Mouse (Mus musculus) hindbrain, embryonic 10.5 days (tissue): Measurements from ENCODE around the gene Mthfd1l. TPM values are rescaled to one million over a fixed set of nuclear protein-coding genes. Genes with fewer than 3 reads are reported as not detected.

Source experiments
- DNase-seq: peaks from one replicate; pipeline ENCODE4 v3.0.0-alpha.2; 2017; ENCODE audit warnings: low spot score
- H3K27ac ChIP-seq: fragments of 300-500 bp; sonication (generic); 2 replicates; pipeline ENCODE4 v1.5.1; 2016; ENCODE audit warnings: mild to moderate bottlenecking, moderate library complexity
- H3K27me3 ChIP-seq: fragments of 300-500 bp; sonication (generic); 2 replicates; pipeline ENCODE4 v1.6.1; 2016; ENCODE audit warnings: mild to moderate bottlenecking; ENCODE audit not compliant: poor library complexity, insufficient read depth, severe bottlenecking
- H3K36me3 ChIP-seq: fragments of 300-500 bp; sonication (generic); 2 replicates; pipeline ENCODE4 v1.6.1; 2016; ENCODE audit warnings: mild to moderate bottlenecking, moderate library complexity
- H3K4me1 ChIP-seq: fragments of 300-500 bp; sonication (generic); replicated peaks from 2 replicates; pipeline ENCODE4 v1.6.1; 2016; ENCODE audit warnings: mild to moderate bottlenecking
- H3K4me3 ChIP-seq: fragments of 300-500 bp; sonication (generic); 2 replicates; pipeline ENCODE4 v1.5.1; 2016; ENCODE audit warnings: mild to moderate bottlenecking, moderate library complexity
- H3K9me3 ChIP-seq: fragments of 300-500 bp; sonication (generic); 2 replicates; pipeline ENCODE4 v1.6.1; 2016; ENCODE audit warnings: mild to moderate bottlenecking, moderate library complexity
- WGBS: fragments of 180-500 bp; shearing (Covaris S2); methylation state at CpG from one replicate; pipeline ENCODE4 v1.1.7; 2016; 5-methylcytosine and 5-hydroxymethylcytosine counted together
- polyA plus RNA-seq: library from polyadenylated mRNA; unstranded; fragments of >200 nt; fragmentation: Nextera tagmentation; extraction: Ambion mirVana; gene quantifications from 2 replicates; pipeline ENCODE4 v1.2.1, GENCODE M21; 2016

Gene Mthfd1l
- polyA plus RNA-seq, 1 experiment from 2014 or later: 14.0 TPM

- no peak overlapping the region for H3K27ac ChIP-seq
- peaks cover 21% of the 10 kb centered on the region for H3K4me1 ChIP-seq
- WGBS: 68% methylated on average over 1 of the region's 1 CpGs
- no peak overlapping the region for H3K4me3 ChIP-seq
- no peaks in the 10 kb centered on the region for H3K27me3 ChIP-seq
- no peak for DNase-seq
- 0 out of 2 replicates have a peak, but pooled peaks cover 3% of the 10 kb centered on the region for H3K36me3 ChIP-seq
- H3K9me3 ChIP-seq: no peaks in the 10 kb centered on the region
Measured at GRCm38 (mm10) chr10:4124148-4124547, 151.2 kb downstream of the Mthfd1l start.

- H3K27ac ChIP-seq: no peak overlapping the region
- 84% methylated on average over 7 of the region's 7 CpGs for WGBS
Measured at GRCm38 (mm10) chr10:4125232-4125631, 152.3 kb downstream of the Mthfd1l start.

GRCm38 (mm10) chr10:4126335-4127012 lies 153.6 kb downstream of the Mthfd1l start:
- H3K4me1 ChIP-seq: peaks cover 24% of the 10 kb centered on the region
- 0 out of 2 replicates have a peak, but pooled peaks cover 3% of the 10 kb centered on the region for H3K36me3 ChIP-seq
- no peak for DNase-seq
- H3K27me3 ChIP-seq: no peaks in the 10 kb centered on the region
- peak overlapping the region; percentile 60 for H3K27ac ChIP-seq
- H3K9me3 ChIP-seq: no peaks in the 10 kb centered on the region
- H3K4me3 ChIP-seq: no peak overlapping the region
- 45% methylated on average over 8 of the region's 8 CpGs for WGBS

More at GRCm38 (mm10) chr10:4125232-4125631, 152.3 kb downstream of the Mthfd1l start:
- Histone ChIP-seq H3K9me3 (no peaks in the 10 kb centered on the region), H3K4me1 (peaks cover 23% of the 10 kb centered on the region), H3K36me3 (0 out of 2 replicates have a peak, but pooled peaks cover 3% of the 10 kb centered on the region), H3K27me3 (no peaks in the 10 kb centered on the region), H3K4me3 (no peak overlapping the region)
- DNase-seq: no peak

GRCm38 (mm10) chr10:4128411-4128810 lies 155.5 kb downstream of the Mthfd1l start:
- H3K27me3 ChIP-seq: no peaks in the 10 kb centered on the region
- no peaks in the 10 kb centered on the region for H3K36me3 ChIP-seq
- peaks cover 30% of the 10 kb centered on the region for H3K4me1 ChIP-seq
- no peak for DNase-seq
- 79% methylated on average over 10 of the region's 10 CpGs for WGBS
- H3K9me3 ChIP-seq: no peaks in the 10 kb centered on the region
- no peak overlapping the region for H3K4me3 ChIP-seq
- H3K27ac ChIP-seq: peak overlapping the region; percentile 56

- Histone ChIP-seq H3K27me3 (no peaks in the 10 kb centered on the region), H3K36me3 (no peaks in the 10 kb centered on the region), H3K27ac (no peak overlapping the region; the same call in 1 of the 2 replicates), H3K4me3 (no peak overlapping the region), H3K9me3 (no peaks in the 10 kb centered on the region), H3K4me1 (peaks cover 30% of the 10 kb centered on the region)
- WGBS: 55% methylated on average over 4 of the region's 4 CpGs
- DNase-seq: no peak
Measured at GRCm38 (mm10) chr10:4128915-4129314, 156.0 kb downstream of the Mthfd1l start.

DNA sequence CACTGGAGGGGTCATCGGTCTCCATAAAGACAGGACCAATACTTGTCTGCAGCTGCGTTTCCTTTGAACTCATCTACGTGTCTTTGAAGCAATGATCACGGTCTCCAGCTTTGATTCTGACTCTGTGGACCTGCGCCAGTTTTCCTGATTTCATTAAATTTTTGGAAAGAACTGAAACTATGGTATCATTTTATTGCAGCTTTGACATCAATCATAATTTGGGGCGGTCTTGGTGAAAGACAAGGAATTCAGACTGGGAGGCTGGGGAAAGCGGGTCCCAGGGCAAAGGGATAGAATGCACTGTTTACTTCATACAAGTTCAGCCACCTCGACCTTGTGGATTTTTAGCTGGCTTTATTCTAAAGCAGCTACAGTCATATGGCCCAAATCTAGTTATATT lies 156.5 kb downstream of the Mthfd1l start:
- H3K27ac ChIP-seq: no peak overlapping the region
- no peaks in the 10 kb centered on the region for H3K9me3 ChIP-seq
- no peaks in the 10 kb centered on the region for H3K27me3 ChIP-seq
- no peak for DNase-seq
- WGBS: 87% methylated on average over 8 of the region's 8 CpGs
- no peak overlapping the region for H3K4me3 ChIP-seq
- H3K36me3 ChIP-seq: no peaks in the 10 kb centered on the region
- H3K4me1 ChIP-seq: peaks cover 30% of the 10 kb centered on the region

GRCm38 (mm10) chr10:4130034-4130607 lies 157.2 kb downstream of the Mthfd1l start:
- Histone ChIP-seq H3K27ac (no peak overlapping the region), H3K4me1 (peaks cover 30% of the 10 kb centered on the region), H3K36me3 (no peaks in the 10 kb centered on the region), H3K9me3 (no peaks in the 10 kb centered on the region), H3K4me3 (no peak overlapping the region), H3K27me3 (no peaks in the 10 kb centered on the region)
- 86% methylated on average over 11 of the region's 11 CpGs for WGBS
- DNase-seq: no peak

GRCm38 (mm10) chr10:4132735-4133134 lies 159.8 kb downstream of the Mthfd1l start:
- Histone ChIP-seq H3K4me3 (no peak overlapping the region), H3K27me3 (no peaks in the 10 kb centered on the region), H3K4me1 (peaks cover 19% of the 10 kb centered on the region), H3K9me3 (no peaks in the 10 kb centered on the region), H3K27ac (no peak overlapping the region), H3K36me3 (no peaks in the 10 kb centered on the region)
- DNase-seq: peak; percentile 33
- 66% methylated on average over 7 of the region's 7 CpGs for WGBS

DNA sequence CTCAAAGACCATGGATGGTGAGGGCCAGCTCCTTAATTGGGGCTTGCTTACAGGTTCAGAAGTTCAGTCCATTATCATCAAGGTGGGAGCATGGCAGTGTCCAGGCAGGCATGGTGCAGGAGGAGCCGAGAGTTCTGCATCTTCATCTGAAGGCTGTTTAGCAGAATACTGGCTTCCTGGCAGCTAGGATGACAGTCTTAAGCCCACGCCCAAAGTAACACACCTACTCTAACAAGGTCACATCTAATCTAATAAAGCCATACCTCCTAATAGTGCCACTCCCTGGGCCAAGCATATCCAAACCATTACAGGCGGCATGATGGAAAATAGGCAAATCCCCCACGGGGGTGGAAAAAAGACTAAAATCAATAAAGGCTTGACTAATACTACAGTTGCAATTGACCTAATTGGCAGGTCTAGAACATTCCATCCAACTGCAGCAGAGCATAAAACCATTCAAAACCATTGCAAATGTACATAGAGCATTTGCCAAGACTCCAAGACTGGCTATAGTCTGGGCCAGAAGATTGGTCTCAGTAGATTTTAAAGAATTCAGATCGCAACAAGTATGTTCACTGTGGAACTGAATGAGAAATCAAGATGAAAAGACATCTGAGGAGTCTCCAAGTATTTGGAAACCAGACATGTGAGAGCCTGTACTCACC lies 162.3 kb downstream of the Mthfd1l start:
- Histone ChIP-seq H3K36me3 (0 out of 2 replicates have a peak, but pooled peaks cover 6% of the 10 kb centered on the region), H3K27me3 (no peaks in the 10 kb centered on the region), H3K9me3 (no peaks in the 10 kb centered on the region), H3K4me3 (no peak overlapping the region), H3K27ac (no peak overlapping the region), H3K4me1 (peaks cover 18% of the 10 kb centered on the region)
- DNase-seq: no peak
- 89% methylated on average over 5 of the region's 5 CpGs for WGBS

GRCm38 (mm10) chr10:4139531-4139930 lies 166.6 kb downstream of the Mthfd1l start:
- DNase-seq: no peak
- 0 out of 2 replicates have a peak overlapping the region, but pooled peaks have one; percentile 35 for H3K27ac ChIP-seq
- 56% methylated on average over 3 of the region's 3 CpGs for WGBS
- no peaks in the 10 kb centered on the region for H3K27me3 ChIP-seq
- no peak overlapping the region for H3K4me3 ChIP-seq
- no peaks in the 10 kb centered on the region for H3K9me3 ChIP-seq
- peaks cover 23% of the 10 kb centered on the region for H3K4me1 ChIP-seq
- H3K36me3 ChIP-seq: 0 out of 2 replicates have a peak, but pooled peaks cover 6% of the 10 kb centered on the region

DNA sequence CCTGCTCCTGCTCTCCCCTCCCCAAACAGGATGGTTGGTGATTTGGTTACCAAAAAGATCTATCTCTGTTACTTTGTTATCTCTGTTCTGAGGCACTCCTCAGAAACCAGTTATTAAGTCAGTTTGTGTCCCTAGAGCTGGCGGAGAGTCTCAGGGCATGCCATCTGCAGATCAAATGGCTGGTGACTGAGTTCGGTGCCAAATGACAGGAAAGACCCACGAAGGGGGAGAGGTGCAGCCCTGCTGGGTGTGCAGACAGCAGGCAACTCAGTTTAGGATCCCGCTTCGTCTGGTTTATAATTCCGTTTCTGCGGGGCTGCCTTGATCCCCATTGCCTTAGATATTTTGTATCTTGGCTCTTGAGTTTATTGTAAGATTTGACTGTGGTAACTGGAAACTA lies 168.8 kb downstream of the Mthfd1l start:
- 0 out of 2 replicates have a peak, but pooled peaks cover 6% of the 10 kb centered on the region for H3K36me3 ChIP-seq
- 73% methylated on average over 7 of the region's 7 CpGs for WGBS
- H3K27ac ChIP-seq: no peak overlapping the region
- DNase-seq: no peak
- peaks cover 32% of the 10 kb centered on the region for H3K4me1 ChIP-seq
- H3K4me3 ChIP-seq: no peak overlapping the region
- H3K9me3 ChIP-seq: no peaks in the 10 kb centered on the region
- H3K27me3 ChIP-seq: no peaks in the 10 kb centered on the region

- 81% methylated on average over 10 of the region's 10 CpGs for WGBS
- no peak for DNase-seq
- Histone ChIP-seq H3K4me1 (peaks cover 37% of the 10 kb centered on the region), H3K27me3 (no peaks in the 10 kb centered on the region), H3K27ac (0 out of 2 replicates have a peak overlapping the region, but pooled peaks have one; percentile 16), H3K9me3 (no peaks in the 10 kb centered on the region), H3K4me3 (no peak overlapping the region), H3K36me3 (0 out of 2 replicates have a peak, but pooled peaks cover 6% of the 10 kb centered on the region)
Measured at GRCm38 (mm10) chr10:4142816-4143215, 169.9 kb downstream of the Mthfd1l start.

DNA sequence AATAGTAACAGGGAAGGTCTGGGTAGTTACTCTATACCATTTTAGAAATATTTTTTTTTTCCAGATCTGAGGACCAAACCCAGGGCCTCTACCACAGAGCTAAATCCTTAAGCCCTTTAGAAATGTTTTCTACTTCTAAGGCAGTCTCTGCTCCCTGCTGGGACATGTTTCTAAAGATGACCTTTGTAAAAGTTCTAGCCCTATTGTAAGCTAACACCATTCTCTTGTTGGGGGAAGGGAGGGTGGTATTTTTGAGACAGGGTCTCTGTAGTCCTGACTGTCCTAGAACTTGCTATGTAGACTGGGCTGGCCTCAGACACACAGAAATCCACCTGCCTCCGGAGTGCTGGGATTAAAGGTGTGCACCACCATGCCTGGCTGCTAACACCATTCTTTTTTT lies 170.5 kb downstream of the Mthfd1l start:
- Histone ChIP-seq H3K9me3 (no peaks in the 10 kb centered on the region), H3K4me1 (peaks cover 38% of the 10 kb centered on the region), H3K27ac (no peak overlapping the region), H3K27me3 (no peaks in the 10 kb centered on the region), H3K4me3 (no peak overlapping the region), H3K36me3 (0 out of 2 replicates have a peak, but pooled peaks cover 6% of the 10 kb centered on the region)
- no peak for DNase-seq
- WGBS: 90% methylated on average over 1 of the region's 1 CpGs
